Mouse (Mus musculus) liver, adult 2 months (tissue): Measurements from ENCODE around the gene Selenos.

Experiments
- CTCF ChIP-seq: fragments of 200-500 bp; IDR thresholded peaks from 2 replicates; pipeline ENCODE4 v1.5.1; 2011; ENCODE audit warnings: low read depth, low read length, control low read depth
- POLR2A ChIP-seq: fragments of 200-500 bp; IDR thresholded peaks from 2 replicates; pipeline ENCODE4 v1.6.1; 2011; ENCODE audit warnings: low read length, control low read depth; ENCODE audit not compliant: insufficient read depth; ENCODE audit errors: extremely low read depth

GRCm38 (mm10) chr7:66116906-66117482 is 37.5 kb downstream of the Selenos start:
- TF ChIP-seq CTCF (no peak), POLR2A (no peak)
